8 mouse cellular contexts compared by ENCODE assay signal in the genomic region with DNA sequence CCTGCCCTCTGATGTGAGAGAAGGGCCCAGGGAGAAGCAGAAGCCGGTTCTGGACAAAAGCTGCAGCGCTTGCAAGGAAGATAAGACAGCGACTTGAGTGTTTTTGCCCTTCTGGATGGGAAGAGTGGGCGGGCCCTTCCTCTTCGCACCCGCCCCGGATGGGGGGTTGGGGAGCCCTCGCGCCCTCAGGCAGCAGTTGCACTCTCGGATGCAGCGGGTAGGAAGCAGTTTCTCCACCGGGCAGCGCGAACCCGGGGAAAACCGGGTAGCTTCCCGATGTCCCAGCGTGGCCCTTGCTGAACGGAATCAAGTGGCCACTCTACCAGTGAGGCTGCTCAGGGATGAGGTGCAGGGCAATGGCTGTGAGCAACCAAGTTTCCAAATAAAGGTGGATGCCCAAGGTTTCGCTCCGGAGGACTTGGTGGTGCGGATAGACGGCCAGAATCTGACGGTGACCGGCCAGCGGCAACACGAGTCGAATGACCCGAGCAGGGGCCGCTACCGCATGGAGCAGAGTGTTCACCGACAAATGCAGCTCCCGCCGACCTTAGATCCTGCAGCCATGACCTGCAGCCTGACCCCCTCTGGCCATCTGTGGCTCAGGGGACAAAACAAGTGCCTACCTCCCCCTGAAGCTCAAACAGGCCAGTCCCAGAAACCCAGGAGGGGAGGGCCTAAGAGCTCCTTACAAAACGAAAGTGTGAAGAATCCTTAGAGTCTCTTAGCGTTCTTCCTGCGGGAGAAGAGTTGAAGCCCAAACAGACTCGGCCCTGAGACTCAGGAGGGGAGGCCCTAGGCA. TPM values are rescaled to one million over a fixed set of nuclear protein-coding genes. Genes with fewer than 3 reads are reported as not detected.
DNase-seq lines count a peak whose midpoint lies in the region; ATAC-seq lines count a peak whose summit lies in the region.

A gene (plus strand): TSS at position 116 of the 799 bp plus-strand sequence.

- no peak within 1 kb of the TSS for H3K9ac ChIP-seq in hindbrain, embryonic 15.5 days
- H3K9ac ChIP-seq in midbrain, embryonic 14.5 days (replicated peaks; ENCODE audit: low read length) = no peak within 1 kb of the TSS; the same call in 1 of the 2 replicates

- no peak within 1 kb of the TSS; the same call in 1 of the 2 replicates for H3K4me3 ChIP-seq in hindbrain, embryonic 15.5 days
- H3K4me3 ChIP-seq in midbrain, embryonic 14.5 days (replicated peaks; ENCODE audit: low read depth, low read length) = no peak within 1 kb of the TSS

- peak within 1 kb of the TSS; percentile 11 for H3K4me2 ChIP-seq in hindbrain, embryonic 15.5 days
- peak within 1 kb of the TSS; percentile 64 for H3K4me2 ChIP-seq in midbrain, embryonic 14.5 days (ENCODE audit: low read length)

- H3K27me3 ChIP-seq in hindbrain, embryonic 15.5 days = no peaks in the 10 kb centered on the region
- no peaks in the 10 kb centered on the region for H3K27me3 ChIP-seq in midbrain, embryonic 14.5 days (ENCODE audit: control insufficient read depth, insufficient read depth, low read length)

- no peaks in the 10 kb centered on the region for H3K9me3 ChIP-seq in hindbrain, embryonic 15.5 days
- no peaks in the 10 kb centered on the region for H3K9me3 ChIP-seq in midbrain, embryonic 14.5 days (ENCODE audit: control insufficient read depth, low read length)

- peak; percentile 43 to 52 for DNase-seq in cerebellum, postnatal 10 days
- peak; percentile 73 for DNase-seq in brain, adult 2 months (ENCODE audit: low read depth, low spot score)
- peak; percentile 37 for DNase-seq in forelimb bud, embryonic 11.5 days (ENCODE audit: low read depth, low spot score)
- peak; percentile 86 for DNase-seq in liver
- DNase-seq in midbrain, embryonic 14.5 days = peak; percentile 53
- DNase-seq in spleen, postnatal 14 days (ENCODE audit: low spot score in 2 of 2) = peak; percentile 54 to 60

- H3K27ac ChIP-seq in hindbrain, embryonic 15.5 days (replicated peaks) = no peak within 1 kb of the TSS
- no peak within 1 kb of the TSS for H3K27ac ChIP-seq in midbrain, embryonic 14.5 days (replicated peaks; ENCODE audit: low read depth, low read length)

- no peak for ATAC-seq in cerebellum, adult (ENCODE audit: insufficient number of reproducible peaks, low FRiP score, low TSS enrichment)
- no peak for ATAC-seq in hindbrain, embryonic 15.5 days (ENCODE audit: low FRiP score, low read depth)
- ATAC-seq in midbrain, embryonic 14.5 days (ENCODE audit: low FRiP score, low TSS enrichment) = no peak

- peaks cover 35% of the 10 kb centered on the region for H3K4me1 ChIP-seq in hindbrain, embryonic 15.5 days (replicated peaks)
- H3K4me1 ChIP-seq in midbrain, embryonic 14.5 days (ENCODE audit: control insufficient read depth, insufficient read depth, low read length) = peaks cover 18% of the 10 kb centered on the region

- WGBS in hindbrain, embryonic 15.5 days = 9% methylated on average over 38 of the region's 38 CpGs
- WGBS in midbrain, embryonic 14.5 days = 8% methylated on average over 38 of the region's 38 CpGs

- H3K36me3 ChIP-seq in hindbrain, embryonic 15.5 days = peaks cover 42% of the 10 kb centered on the region
- H3K36me3 ChIP-seq in midbrain, embryonic 14.5 days (ENCODE audit: control insufficient read depth, insufficient read depth, low read length) = peaks cover 45% of the 10 kb centered on the region

RNA-seq across cellular contexts. Expression of the gene that starts here (rescaled TPM):
- polyA plus RNA-seq in hindbrain, embryonic 15.5 days (2015; fragmentation: Nextera tagmentation; extraction: Ambion mirVana) = 0.25 and 0.35 TPM in 2 replicates
- 0.70 TPM in 1 of 2 replicates, not detected in the other for polyA plus RNA-seq in midbrain, embryonic 14.5 days (2014; fragmentation: Nextera tagmentation; extraction: Ambion mirVana)

Comparison
In these comparisons a context has a peak if more than half of its experiments do, and no peak if none do; other contexts are left out.
1. Peak in DNase-seq and H3K4me2 ChIP-seq in midbrain, embryonic 14.5 days; RNA of the gene not detected or under 1 TPM.